Mouse (Mus musculus): ENCODE results near the gene Iqsec1. TPM values are rescaled to one million over a fixed set of nuclear protein-coding genes. Genes with fewer than 3 reads are reported as not detected.

Gene Iqsec1
- total and polyA plus RNA-seq, 3 experiments: 17.0 to 90.4 (median 83.5) TPM

- H3K27ac ChIP-seq (ENCODE audit: insufficient read depth, low read depth): no peak overlapping the region
- in situ Hi-C loops (cut with MboI; ENCODE audit: low pct_ligation_motif_present, low pct_unique_long_range_greater_than_20kb, low sequenced_read_pairs) (loop anchor here (25.0 kb wide), 1 partner anchor 154 kb away; no protein-coding TSS in a partner anchor), dilution Hi-C loops (cut with MboI; ENCODE audit: extremely low pct_ligation_motif_present, extremely low pct_unique_long_range_greater_than_20kb, low sequenced_read_pairs) (no loop called here)
- TF ChIP-seq E2F4 (IDR thresholded peaks at IDR 0.05; ENCODE audit: insufficient replicate concordance, low read depth, low read length): no peak
- no peak for TF ChIP-seq MAFK (IDR thresholded peaks at IDR 0.05; ENCODE audit: insufficient replicate concordance, low read length)
- no peak for TF ChIP-seq POLR2AphosphoS2 (IDR thresholded peaks at IDR 0.05; ENCODE audit: low read depth, low read length)
- TF ChIP-seq TCF12 (IDR thresholded peaks at IDR 0.05; ENCODE audit: low read depth, low read length): no peak
- TF ChIP-seq KAT2A (IDR thresholded peaks at IDR 0.05; ENCODE audit: insufficient replicate concordance, low read length): no peak
- TF ChIP-seq RAD21 (IDR thresholded peaks at IDR 0.05; ENCODE audit: low read depth, low read length): no peak
- no peak for TF ChIP-seq POLR2A (IDR thresholded peaks at IDR 0.05; ENCODE audit: low read depth, low read length)
- TF ChIP-seq ZC3H11A (IDR thresholded peaks at IDR 0.05; ENCODE audit: low read depth, low read length): no peak
- TF ChIP-seq UBTF (IDR thresholded peaks at IDR 0.05; ENCODE audit: low read depth, low read length): no peak
- TF ChIP-seq PAX5 (IDR thresholded peaks at IDR 0.05; ENCODE audit: low read length): no peak
- TF ChIP-seq MEF2A (IDR thresholded peaks at IDR 0.05; ENCODE audit: borderline replicate concordance, low read depth, low read length): no peak
- no peak for TF ChIP-seq MAZ (IDR thresholded peaks at IDR 0.05; ENCODE audit: low read depth, low read length)
- TF ChIP-seq NELFE (IDR thresholded peaks at IDR 0.05; ENCODE audit: low read depth, low read length): no peak
- TF ChIP-seq CHD1 (IDR thresholded peaks at IDR 0.05; ENCODE audit: low read depth, low read length): no peak
- no peak for TF ChIP-seq BHLHE40 (IDR thresholded peaks at IDR 0.05; ENCODE audit: low read depth, low read length)
- TF ChIP-seq JUND (conservative IDR thresholded peaks at IDR 0.05; ENCODE audit: low read depth, low read length): no peak
- no peak for TF ChIP-seq GABPA (IDR thresholded peaks at IDR 0.05; ENCODE audit: insufficient replicate concordance, low read depth, low read length)
- TF ChIP-seq TBP (conservative IDR thresholded peaks at IDR 0.05; ENCODE audit: low read depth, low read length): no peak
- TF ChIP-seq JUN (IDR thresholded peaks at IDR 0.05; ENCODE audit: insufficient read depth, low read depth, low read length): no peak
- no peak overlapping the region for H3K4me3 ChIP-seq (replicated peaks in 1 of 3; ENCODE audit: low read depth in 2 of 3, low read length in 2 of 3, poor library complexity in 1 of 3)
- H3K27me3 ChIP-seq (replicated peaks): peaks cover 19% of the 10 kb centered on the region
- H3K36me3 ChIP-seq (replicated peaks in 1 of 2; ENCODE audit: control insufficient read depth in 1 of 2, insufficient read depth in 1 of 2, low read length in 1 of 2): no peaks in the 10 kb centered on the region
- H3K9ac ChIP-seq (ENCODE audit: insufficient read depth, low read depth): no peak overlapping the region
- H3K4me1 ChIP-seq (ENCODE audit: control insufficient read depth in 1 of 2, insufficient read depth in 2 of 2): peaks cover 0 to 15% of the 10 kb centered on the region in 2 experiments; a peak in 2 of 4 replicates
- DNase-seq (ENCODE audit: extremely low read depth): no peak
- H3K4me2 ChIP-seq (ENCODE audit: insufficient read depth, low read depth, poor library complexity, severe bottlenecking): no peak overlapping the region
- no peaks in the 10 kb centered on the region for H3K79me2 ChIP-seq (replicated peaks; ENCODE audit: control insufficient read depth, extremely low read depth, insufficient read depth, poor library complexity, severe bottlenecking)
- H3K9me3 ChIP-seq (replicated peaks; ENCODE audit: low read length): no peaks in the 10 kb centered on the region
These were observed 171.9 kb downstream of the Iqsec1 start for GRCm38 (mm10) chr6:90816551-90816950.

- dilution Hi-C loops (cut with MboI; ENCODE audit: extremely low pct_ligation_motif_present, extremely low pct_unique_long_range_greater_than_20kb, low sequenced_read_pairs) (no loop called here), in situ Hi-C loops (cut with MboI; ENCODE audit: low pct_ligation_motif_present, low pct_unique_long_range_greater_than_20kb, low sequenced_read_pairs) (loop anchor here (25.0 kb wide), 1 partner anchor 153 kb away; no protein-coding TSS in a partner anchor)
- Histone ChIP-seq H3K4me3 (replicated peaks in 1 of 3; ENCODE audit: low read depth in 2 of 3, low read length in 2 of 3, poor library complexity in 1 of 3) (no peak overlapping the region), H3K4me2 (ENCODE audit: insufficient read depth, low read depth, poor library complexity, severe bottlenecking) (no peak overlapping the region), H3K79me2 (replicated peaks; ENCODE audit: control insufficient read depth, extremely low read depth, insufficient read depth, poor library complexity, severe bottlenecking) (no peaks in the 10 kb centered on the region), H3K9ac (ENCODE audit: insufficient read depth, low read depth) (no peak overlapping the region), H3K9me3 (replicated peaks; ENCODE audit: low read length) (no peaks in the 10 kb centered on the region), H3K36me3 (replicated peaks in 1 of 2; ENCODE audit: control insufficient read depth in 1 of 2, insufficient read depth in 1 of 2, low read length in 1 of 2) (no peaks in the 10 kb centered on the region), H3K4me1 (ENCODE audit: control insufficient read depth in 1 of 2, insufficient read depth in 2 of 2) (peaks cover 0 to 15% of the 10 kb centered on the region in 2 experiments; a peak in 2 of 4 replicates), H3K27me3 (replicated peaks) (peaks cover 29% of the 10 kb centered on the region), H3K27ac (ENCODE audit: insufficient read depth, low read depth) (no peak overlapping the region)
- no peak for DNase-seq (ENCODE audit: extremely low read depth)
- TF ChIP-seq POLR2A (IDR thresholded peaks at IDR 0.05; ENCODE audit: low read depth, low read length): no peak
- no peak for TF ChIP-seq HCFC1 (IDR thresholded peaks at IDR 0.05; ENCODE audit: low read depth, low read length)
- TF ChIP-seq JUND (conservative IDR thresholded peaks at IDR 0.05; ENCODE audit: low read depth, low read length): no peak
- TF ChIP-seq RCOR1 (conservative IDR thresholded peaks at IDR 0.05; ENCODE audit: low read depth, low read length): no peak
- TF ChIP-seq ZNF384 (IDR thresholded peaks at IDR 0.05; ENCODE audit: low read depth, low read length): no peak
- TF ChIP-seq IRF4 (IDR thresholded peaks at IDR 0.05; ENCODE audit: low read depth, low read length): no peak
- TF ChIP-seq POLR2AphosphoS2 (IDR thresholded peaks at IDR 0.05; ENCODE audit: low read depth, low read length): no peak
- TF ChIP-seq MAZ (IDR thresholded peaks at IDR 0.05; ENCODE audit: low read depth, low read length): no peak
- TF ChIP-seq SMC3 (IDR thresholded peaks at IDR 0.05; ENCODE audit: low read depth, low read length): no peak
- TF ChIP-seq ETS1 (conservative IDR thresholded peaks at IDR 0.05; ENCODE audit: low read depth, low read length): no peak
- no peak for TF ChIP-seq ELF1 (IDR thresholded peaks at IDR 0.05; ENCODE audit: low read depth, low read length)
These were observed 173.1 kb downstream of the Iqsec1 start for GRCm38 (mm10) chr6:90815341-90815740.
